Mouse (Mus musculus) hindbrain, postnatal 0 days (tissue): ENCODE data around the gene Batf. TPM values are rescaled to one million over a fixed set of nuclear protein-coding genes. Genes with fewer than 3 reads are reported as not detected.

Source experiments
- ATAC-seq: fragments of 200-750 bp; cut with Nextera tagmentation; 2 replicates; pipeline ENCODE4 v1.8.0; 2017; ENCODE audit warnings: mild to moderate bottlenecking, moderate TSS enrichment, moderate library complexity
- DNase-seq: peaks from one replicate; pipeline ENCODE4 v3.0.0-alpha.2; 2015; ENCODE audit warnings: low spot score
- H3K27ac ChIP-seq: fragments of 300-500 bp; sonication (generic); 2 replicates; pipeline ENCODE4 v1.5.1; 2014; ENCODE audit warnings: mild to moderate bottlenecking
- H3K27me3 ChIP-seq: fragments of 300-500 bp; sonication (generic); 2 replicates; pipeline ENCODE4 v1.6.1; 2014; ENCODE audit warnings: low read length, mixed read lengths; ENCODE audit not compliant: insufficient read depth
- H3K36me3 ChIP-seq: fragments of 300-500 bp; sonication (generic); 2 replicates; pipeline ENCODE4 v1.6.1; 2014; ENCODE audit warnings: low read length, mixed read lengths; ENCODE audit not compliant: insufficient read depth
- H3K4me1 ChIP-seq: fragments of 300-500 bp; sonication (generic); 2 replicates; pipeline ENCODE4 v1.6.1; 2014; ENCODE audit warnings: antibody characterized with exemption, low read length, mixed read lengths; ENCODE audit not compliant: insufficient read depth
- H3K4me2 ChIP-seq: fragments of 300-500 bp; sonication (generic); 2 replicates; pipeline ENCODE4 v1.6.1; 2014; ENCODE audit warnings: low read depth, mild to moderate bottlenecking, low read length, moderate library complexity, mixed read lengths
- H3K4me3 ChIP-seq: fragments of 300-500 bp; sonication (generic); 2 replicates; pipeline ENCODE4 v1.5.1; 2014; ENCODE audit warnings: low read length
- H3K9ac ChIP-seq: fragments of 300-500 bp; sonication (generic); replicated peaks from 2 replicates; pipeline ENCODE4 v1.6.1; 2014; ENCODE audit warnings: mild to moderate bottlenecking, low read length, moderate library complexity, mixed read lengths
- H3K9me3 ChIP-seq: fragments of 300-500 bp; sonication (generic); 2 replicates; pipeline ENCODE4 v1.6.1; 2016; ENCODE audit warnings: low read length, mixed read lengths
- CTCF ChIP-seq: IDR thresholded peaks from 2 replicates; pipeline ENCODE4 v1.5.1; 2016; ENCODE audit warnings: antibody characterized with exemption, control low read depth, low read depth
- WGBS: fragments of 180-500 bp; shearing (Covaris S2); extraction: QIAGEN DNeasy Blood & Tissue Kit; methylation state at CpG from one replicate; pipeline ENCODE4 v1.1.7; 2014; 5-methylcytosine and 5-hydroxymethylcytosine counted together
- polyA plus RNA-seq: library from polyadenylated mRNA; unstranded; fragments of >200 nt; fragmentation: Nextera tagmentation; extraction: Ambion mirVana; gene quantifications from 2 replicates; pipeline ENCODE4 v1.2.1, GENCODE M21; 2015
- total RNA-seq: library from RNA; depleted of rRNA; stranded (reverse); fragments of >200 nt; gene quantifications from 2 replicates; pipeline ENCODE4 v1.2.3, GENCODE M21; 2014

Batf gene
- total and polyA plus RNA-seq, 2 experiments from 2014 or later = 1.5 TPM; not detected in 1

DNA sequence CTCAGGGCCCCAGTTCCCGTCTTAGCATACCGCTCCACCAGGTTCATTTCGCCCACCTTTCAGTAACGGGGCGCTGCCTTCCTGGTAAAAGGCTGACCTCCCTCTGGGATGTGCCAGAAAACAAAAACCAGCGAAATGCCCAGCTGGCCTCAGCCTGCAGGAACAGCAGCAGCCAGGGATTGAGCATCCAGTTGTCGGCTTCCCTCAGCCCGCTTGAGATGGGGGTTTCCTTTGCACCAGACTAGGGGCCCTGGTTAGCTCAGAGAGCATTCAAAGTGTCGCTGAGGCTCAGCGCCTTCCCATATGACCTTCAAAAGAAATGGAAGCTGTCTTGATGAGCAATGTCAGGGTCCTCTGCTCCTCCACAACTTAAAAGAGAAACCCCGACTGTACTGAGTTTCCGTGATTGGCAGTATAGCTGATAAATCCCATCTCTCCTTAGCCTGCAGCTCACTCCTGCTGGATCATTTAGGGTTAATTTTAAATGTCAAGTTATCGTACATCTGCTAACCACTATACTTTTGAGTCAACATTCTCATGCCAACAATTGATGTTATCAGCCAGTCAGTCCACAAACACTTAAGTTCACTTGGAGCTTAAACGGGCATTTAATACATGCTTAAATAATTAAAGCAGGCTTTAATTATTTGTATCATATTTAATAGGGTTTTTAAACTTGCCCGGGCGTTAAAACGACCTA lies 19.5 kb downstream of the Batf start:
- Histone ChIP-seq H3K4me3 (peak overlapping the region; percentile 29), H3K4me2 (peak overlapping the region; percentile 60), H3K27me3 (no peaks in the 10 kb centered on the region), H3K36me3 (no peaks in the 10 kb centered on the region), H3K9me3 (no peaks in the 10 kb centered on the region), H3K9ac (0 out of 2 replicates have a peak overlapping the region, but pooled peaks have one; percentile 24), H3K4me1 (peaks cover 7% of the 10 kb centered on the region; the same call in 1 of the 2 replicates), H3K27ac (0 out of 2 replicates have a peak overlapping the region, but pooled peaks have one; percentile 51)
- no peak for TF ChIP-seq CTCF
- no peak for ATAC-seq
- 27% methylated on average over 17 of the region's 17 CpGs for WGBS
- DNase-seq = no peak

DNA sequence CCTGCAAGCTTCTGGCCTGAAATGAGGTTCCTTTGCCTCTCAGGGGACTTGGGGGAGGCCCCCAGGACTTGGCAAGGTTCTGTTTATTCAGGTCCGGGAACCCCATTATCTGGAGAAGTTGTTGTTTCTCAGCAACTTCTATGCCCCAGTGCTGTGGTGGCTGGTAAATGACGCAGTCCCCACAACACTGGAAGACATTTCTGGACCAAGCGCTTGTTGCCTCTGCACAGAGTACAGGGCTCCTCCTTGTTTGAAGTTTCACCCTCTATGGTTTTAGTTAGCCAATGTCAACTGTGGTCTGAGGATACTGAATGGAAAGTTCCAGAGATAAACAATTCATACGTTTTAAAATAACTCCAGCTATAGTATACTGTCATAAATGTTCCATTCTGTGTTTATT lies 20.4 kb downstream of the Batf start:
- Histone ChIP-seq H3K9ac (no peak overlapping the region), H3K4me1 (peaks cover 7% of the 10 kb centered on the region; the same call in 1 of the 2 replicates), H3K36me3 (no peaks in the 10 kb centered on the region), H3K27me3 (no peaks in the 10 kb centered on the region), H3K9me3 (no peaks in the 10 kb centered on the region), H3K27ac (no peak overlapping the region), H3K4me3 (no peak overlapping the region), H3K4me2 (no peak overlapping the region)
- no peak for TF ChIP-seq CTCF
- DNase-seq (no peak), ATAC-seq (no peak)
- WGBS = 76% methylated on average over 4 of the region's 4 CpGs

DNA sequence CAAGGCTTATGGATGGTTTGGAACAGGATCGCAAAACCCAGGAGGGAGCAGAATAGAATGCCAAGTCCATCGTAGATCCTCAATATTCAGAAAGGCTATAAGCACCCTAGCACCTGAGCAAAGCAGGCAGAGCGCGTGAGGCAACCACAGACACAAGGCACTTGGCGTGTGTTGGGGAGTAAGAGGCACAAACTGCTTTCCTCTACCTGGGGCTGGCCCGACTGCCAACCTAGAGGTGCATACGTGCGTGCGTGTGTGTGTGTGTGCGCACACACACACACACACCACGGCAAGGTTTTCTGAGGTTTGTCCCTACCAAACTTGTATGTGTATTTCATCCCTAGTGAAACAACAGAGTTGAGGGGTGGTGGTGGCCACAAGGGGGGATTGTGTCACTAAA lies 20.9 kb downstream of the Batf start:
- DNase-seq = no peak
- no peak for TF ChIP-seq CTCF
- H3K4me3 ChIP-seq = no peak overlapping the region
- 89% methylated on average over 11 of the region's 11 CpGs for WGBS
- no peak for ATAC-seq
- H3K9me3 ChIP-seq = no peaks in the 10 kb centered on the region
- H3K36me3 ChIP-seq = no peaks in the 10 kb centered on the region
- H3K27me3 ChIP-seq = no peaks in the 10 kb centered on the region
- H3K4me2 ChIP-seq = no peak overlapping the region
- H3K27ac ChIP-seq = no peak overlapping the region
- H3K9ac ChIP-seq = no peak overlapping the region
- peaks cover 7% of the 10 kb centered on the region; the same call in 1 of the 2 replicates for H3K4me1 ChIP-seq

DNA sequence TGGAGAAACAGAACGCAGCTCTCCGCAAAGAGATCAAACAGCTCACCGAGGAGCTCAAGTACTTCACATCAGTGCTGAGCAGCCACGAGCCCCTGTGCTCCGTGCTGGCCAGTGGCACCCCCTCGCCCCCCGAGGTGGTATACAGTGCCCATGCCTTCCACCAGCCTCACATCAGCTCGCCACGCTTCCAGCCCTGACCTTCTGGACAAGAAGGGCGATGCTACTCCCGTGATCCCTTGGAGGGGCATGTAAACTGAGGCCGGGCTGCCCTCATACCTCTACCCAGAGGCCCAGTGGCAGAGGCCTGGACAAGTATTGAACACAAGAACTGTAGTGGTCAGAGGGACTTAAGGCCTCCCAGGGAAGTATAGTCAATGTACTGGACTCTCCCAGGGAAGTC lies 22.1 kb downstream of the Batf start:
- H3K36me3 ChIP-seq = no peaks in the 10 kb centered on the region
- no peak overlapping the region for H3K27ac ChIP-seq
- no peak overlapping the region for H3K4me3 ChIP-seq
- DNase-seq = no peak
- no peaks in the 10 kb centered on the region for H3K27me3 ChIP-seq
- 92% methylated on average over 12 of the region's 12 CpGs for WGBS
- H3K4me2 ChIP-seq = no peak overlapping the region
- no peak for TF ChIP-seq CTCF
- H3K4me1 ChIP-seq = peaks cover 7% of the 10 kb centered on the region; the same call in 1 of the 2 replicates
- ATAC-seq = no peak
- no peaks in the 10 kb centered on the region for H3K9me3 ChIP-seq
- H3K9ac ChIP-seq = no peak overlapping the region

DNA sequence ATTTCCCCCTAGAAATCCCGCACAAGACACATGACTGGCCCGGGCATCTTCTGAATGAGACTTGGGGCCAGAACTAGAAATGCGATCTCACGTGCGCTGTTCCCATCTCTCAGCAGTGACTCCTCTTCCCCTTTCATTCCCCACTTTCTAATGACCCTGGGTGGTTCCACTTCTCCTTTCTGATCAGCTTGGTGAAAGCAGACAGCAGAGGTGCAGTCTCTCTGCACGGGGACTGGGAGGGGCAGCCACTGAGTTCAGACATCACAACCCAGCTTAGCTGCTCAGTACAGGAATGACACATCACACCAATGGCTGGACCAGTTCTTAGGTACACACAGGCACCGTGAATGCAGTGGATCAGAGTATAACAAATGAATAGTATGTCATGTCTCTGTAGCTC lies 24.2 kb downstream of the Batf start:
- Histone ChIP-seq H3K4me3 (no peak overlapping the region), H3K9ac (no peak overlapping the region), H3K9me3 (no peaks in the 10 kb centered on the region), H3K4me2 (no peak overlapping the region), H3K27ac (no peak overlapping the region), H3K4me1 (no peaks in the 10 kb centered on the region), H3K36me3 (no peaks in the 10 kb centered on the region), H3K27me3 (no peaks in the 10 kb centered on the region)
- TF ChIP-seq CTCF = no peak
- 83% methylated on average over 7 of the region's 7 CpGs for WGBS
- no peak for ATAC-seq
- DNase-seq = no peak

DNA sequence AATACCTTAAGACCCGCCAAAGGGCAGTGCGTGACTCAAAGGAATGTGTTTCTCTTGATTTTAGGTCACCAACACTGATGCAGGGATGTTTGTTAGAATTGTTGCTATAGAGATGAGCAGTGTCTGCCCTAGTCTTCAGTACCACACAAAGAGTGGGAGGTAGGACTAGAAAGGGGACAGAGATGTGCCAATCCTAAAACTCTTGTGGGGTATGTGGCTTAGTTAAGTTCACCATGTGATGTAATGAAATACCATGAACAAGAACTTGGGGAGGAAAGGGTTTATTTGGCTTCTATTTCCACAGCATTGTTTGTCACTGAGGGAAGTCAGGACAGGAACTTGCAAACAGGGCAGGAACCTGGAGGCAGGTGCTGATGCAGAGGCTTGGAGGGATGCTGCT lies 26.1 kb downstream of the Batf start:
- no peaks in the 10 kb centered on the region for H3K27me3 ChIP-seq
- ATAC-seq (no peak), DNase-seq (no peak)
- H3K9me3 ChIP-seq = no peaks in the 10 kb centered on the region
- no peaks in the 10 kb centered on the region for H3K4me1 ChIP-seq
- H3K36me3 ChIP-seq = no peaks in the 10 kb centered on the region
- WGBS = 79% methylated on average over 2 of the region's 2 CpGs
- H3K9ac ChIP-seq = no peak overlapping the region
- no peak overlapping the region for H3K4me2 ChIP-seq
- no peak for TF ChIP-seq CTCF
- no peak overlapping the region for H3K4me3 ChIP-seq
- H3K27ac ChIP-seq = no peak overlapping the region

DNA sequence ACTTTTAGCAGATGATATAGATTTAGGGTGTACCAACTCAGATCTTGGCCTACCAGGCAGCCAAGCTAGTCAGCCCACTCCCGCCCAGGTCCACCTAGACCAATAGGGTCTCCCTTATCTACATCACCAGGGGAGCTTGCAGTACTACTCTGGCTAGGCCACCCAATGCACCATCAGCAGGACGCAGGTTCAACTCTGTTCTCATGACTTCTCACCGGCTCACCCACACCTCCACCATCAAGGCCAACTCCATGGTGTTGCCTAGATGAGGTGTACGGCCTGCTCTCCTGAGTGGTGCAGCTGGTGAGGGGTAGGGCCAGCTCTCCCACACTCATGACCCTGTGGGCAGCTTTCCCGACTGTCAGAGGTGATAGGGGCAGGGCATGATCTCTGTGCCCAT lies 27.7 kb downstream of the Batf start:
- H3K27me3 ChIP-seq = no peaks in the 10 kb centered on the region
- no peak overlapping the region for H3K4me3 ChIP-seq
- WGBS = 96% methylated on average over 5 of the region's 5 CpGs
- no peaks in the 10 kb centered on the region for H3K9me3 ChIP-seq
- ATAC-seq = no peak
- H3K9ac ChIP-seq = no peak overlapping the region
- H3K4me1 ChIP-seq = no peaks in the 10 kb centered on the region
- no peak overlapping the region for H3K4me2 ChIP-seq
- DNase-seq = no peak
- H3K36me3 ChIP-seq = no peaks in the 10 kb centered on the region
- H3K27ac ChIP-seq = no peak overlapping the region
- no peak for TF ChIP-seq CTCF
